Mouse (Mus musculus): ENCODE measurements at regions not wholly inside any gene's neighbourhood (a gene's known extent, or its start where the extent isn't known, plus 50 kb on each side); places are given as distances from the start of the nearest gene placed in this dataset.

DNA sequence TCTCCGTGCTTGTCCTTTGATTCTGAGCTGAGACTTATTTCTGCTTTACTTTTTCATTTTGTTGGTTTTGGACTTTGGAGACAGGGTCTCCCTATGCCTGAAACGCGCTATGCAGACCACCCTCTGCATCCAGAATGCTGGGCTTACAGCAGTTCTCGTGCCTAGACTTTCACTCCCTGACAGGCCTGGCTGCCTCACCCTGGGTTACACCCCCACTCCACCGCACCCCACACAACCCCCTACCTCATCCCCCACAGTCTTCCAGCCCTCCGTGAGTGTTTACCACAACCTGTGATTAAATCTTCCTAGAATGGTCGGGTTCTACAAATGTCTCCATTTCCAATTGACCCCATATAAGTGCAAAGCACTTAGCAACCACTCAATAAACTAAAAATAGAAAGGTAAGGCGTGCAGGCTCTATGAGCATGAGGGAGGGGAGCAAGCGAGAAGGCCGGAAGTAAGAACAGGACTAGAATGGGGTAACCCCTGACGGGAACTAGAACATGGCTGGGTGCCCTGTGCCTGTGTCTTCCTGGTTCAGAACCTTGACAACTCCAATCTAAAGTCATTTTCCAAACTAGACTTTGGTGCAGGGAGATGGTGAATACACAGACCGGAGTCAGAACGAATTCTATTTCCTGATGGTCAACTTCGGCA, 131.2 kb upstream of the Lef1 start:
- no peak for DNase-seq (ENCODE audit: low spot score in 2 of 2)

DNA sequence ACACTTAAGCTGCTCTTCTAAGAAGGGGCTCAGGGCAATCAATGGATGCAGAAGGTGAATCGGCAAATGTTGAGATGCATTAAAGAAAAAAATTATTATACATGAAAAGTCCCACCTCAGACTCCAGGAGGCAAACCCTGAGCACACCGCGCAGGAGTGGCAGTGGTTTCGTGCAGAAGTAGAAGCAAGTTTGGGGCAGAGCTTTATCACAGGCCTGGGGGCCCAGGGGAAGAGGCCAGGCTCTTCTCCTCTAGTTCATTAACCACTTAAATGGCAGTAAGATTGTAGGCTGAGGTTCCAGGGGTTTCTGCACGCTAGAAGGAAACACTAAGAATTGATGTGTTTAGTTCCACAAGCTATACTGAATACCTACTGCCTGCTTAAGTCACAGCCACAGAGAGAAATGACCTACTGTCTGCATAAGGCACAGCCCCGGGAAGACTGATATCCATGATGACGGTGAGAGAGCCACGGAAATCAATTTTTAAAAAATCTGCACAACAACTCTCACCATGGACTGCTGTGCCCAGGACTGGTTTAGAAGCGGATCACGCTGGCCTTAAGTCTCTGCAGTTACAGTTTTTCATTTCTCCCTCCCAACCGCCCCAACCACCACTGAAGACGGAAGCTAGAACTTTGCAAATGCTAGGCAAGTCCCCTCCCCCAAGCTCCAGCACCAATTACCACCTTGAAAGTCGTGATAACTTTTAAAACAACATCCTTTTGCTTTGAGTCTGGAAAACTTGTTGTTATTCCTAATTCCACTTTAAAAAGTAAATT, 132.2 kb upstream of the Lef1 start:
- DNase-seq (ENCODE audit: low spot score in 2 of 2) = no peak

GRCm38 (mm10) chr3:130976206-130976605, 134.1 kb upstream of the Lef1 start:
- no peak for DNase-seq (ENCODE audit: low spot score in 2 of 2)

DNA sequence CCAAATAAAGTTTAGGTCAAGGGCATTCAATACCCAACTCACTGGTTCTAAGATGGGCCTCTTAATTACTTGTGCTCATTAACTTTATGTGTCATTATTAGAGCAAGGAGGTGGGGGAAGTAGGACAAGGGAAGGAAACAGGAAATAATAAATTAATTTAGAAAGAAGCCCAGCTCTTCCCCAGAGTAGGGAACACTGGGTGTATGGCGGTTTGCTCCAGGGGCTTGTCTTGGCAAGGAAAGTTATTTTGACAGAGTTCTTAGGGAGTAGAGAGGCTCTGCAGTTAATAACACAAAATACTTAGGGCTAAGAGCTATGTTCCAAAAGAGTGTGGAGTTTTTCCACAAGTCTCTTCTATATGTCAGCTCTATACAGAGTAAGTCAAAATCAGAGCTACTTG, 135.0 kb upstream of the Lef1 start:
- DNase-seq (ENCODE audit: low spot score in 2 of 2) = no peak

DNA sequence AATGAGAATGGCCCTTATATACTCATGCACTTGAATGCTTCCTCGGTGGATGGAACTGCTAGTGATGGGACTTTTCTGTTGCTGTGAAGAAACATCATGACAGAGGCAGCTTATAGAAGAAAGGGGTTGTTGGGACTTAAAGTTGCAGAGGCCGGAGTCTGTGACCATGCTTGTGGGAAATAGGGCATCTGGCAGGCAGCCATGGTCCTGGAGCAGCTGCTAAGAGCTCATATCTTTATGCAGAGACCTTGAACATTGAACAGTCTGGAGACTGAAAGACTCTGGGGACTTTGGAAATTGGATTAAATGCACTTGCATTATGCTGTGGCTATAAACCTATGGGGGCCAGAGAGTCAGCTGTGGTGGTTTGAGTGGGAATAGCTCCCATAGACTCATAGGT, 138.1 kb upstream of the Lef1 start:
- no peak for DNase-seq (ENCODE audit: low spot score in 2 of 2)

- no peak for DNase-seq (ENCODE audit: low spot score in 2 of 2)
These were observed 145.0 kb upstream of the Lef1 start for GRCm38 (mm10) chr3:130965275-130965674.

GRCm38 (mm10) chr3:130964088-130964487, 146.2 kb upstream of the Lef1 start:
- no peak for DNase-seq (ENCODE audit: low spot score in 2 of 2)

GRCm38 (mm10) chr3:130963625-130964024, 146.6 kb upstream of the Lef1 start:
- no peak for DNase-seq (ENCODE audit: low spot score in 2 of 2)

DNA sequence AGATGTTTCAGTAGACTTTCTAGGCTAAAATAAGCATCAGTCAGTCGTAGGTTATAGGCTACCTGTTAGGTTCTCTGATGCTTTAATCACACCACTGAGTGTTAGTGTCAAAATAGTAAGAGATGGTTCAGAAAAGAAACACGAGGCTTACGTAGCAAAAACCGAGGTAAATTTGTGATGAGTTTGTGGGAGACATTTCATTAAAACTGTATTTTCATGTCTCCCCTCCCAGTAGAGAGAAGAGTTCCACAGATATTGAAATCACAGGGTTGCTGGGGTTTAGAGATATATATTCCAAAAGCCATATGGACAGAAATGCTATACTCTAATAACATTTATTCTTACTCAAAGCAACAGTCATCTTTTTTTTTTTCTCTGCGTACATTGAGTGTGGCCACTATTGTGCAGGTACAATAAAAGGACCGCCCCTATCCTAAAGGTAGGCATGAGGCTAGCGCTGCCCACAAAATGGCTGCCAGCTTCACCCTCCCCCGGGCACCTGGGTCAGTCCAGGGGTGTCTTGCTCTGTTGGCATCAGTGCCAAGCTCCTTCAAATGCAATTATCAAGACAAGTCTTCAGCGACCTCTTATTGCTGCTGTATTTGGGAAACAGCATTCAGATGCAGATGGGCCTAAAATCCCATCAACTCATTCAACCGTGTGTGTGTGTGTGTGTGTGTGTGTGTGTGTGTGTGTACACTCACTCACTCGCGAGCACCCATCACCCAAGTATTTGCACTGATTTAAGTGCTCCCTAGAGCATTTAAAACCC, 147.4 kb upstream of the Lef1 start:
- DNase-seq (ENCODE audit: low spot score in 2 of 2) = no peak

- DNase-seq (ENCODE audit: low spot score in 2 of 2) = no peak
These were observed 148.1 kb upstream of the Lef1 start for GRCm38 (mm10) chr3:130962151-130962633.

DNA sequence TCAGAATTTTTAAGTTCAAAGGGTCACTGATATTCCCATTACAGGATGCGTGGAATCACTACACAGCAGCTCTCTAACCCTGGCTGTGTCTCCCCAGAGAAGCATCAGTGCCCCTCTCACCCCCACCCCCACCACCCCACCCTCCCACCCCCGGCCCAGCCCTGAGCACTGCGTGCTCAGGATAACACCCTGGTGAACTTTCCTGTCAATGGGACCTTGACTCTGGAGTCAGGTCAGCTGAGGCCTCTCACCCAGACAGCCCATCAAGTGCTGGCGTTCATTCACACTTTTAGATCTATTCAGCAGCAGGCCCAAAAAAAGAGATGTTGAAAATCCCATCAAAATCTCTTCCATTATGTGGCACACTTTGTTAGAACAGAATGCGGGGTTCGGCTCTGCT, 148.6 kb upstream of the Lef1 start:
- no peak for DNase-seq (ENCODE audit: low spot score in 2 of 2)

- peak in 1 of 2 experiments; percentile 13 for DNase-seq (ENCODE audit: low spot score in 2 of 2)
These were observed 154.3 kb upstream of the Lef1 start for GRCm38 (mm10) chr3:130955958-130956357.

DNA sequence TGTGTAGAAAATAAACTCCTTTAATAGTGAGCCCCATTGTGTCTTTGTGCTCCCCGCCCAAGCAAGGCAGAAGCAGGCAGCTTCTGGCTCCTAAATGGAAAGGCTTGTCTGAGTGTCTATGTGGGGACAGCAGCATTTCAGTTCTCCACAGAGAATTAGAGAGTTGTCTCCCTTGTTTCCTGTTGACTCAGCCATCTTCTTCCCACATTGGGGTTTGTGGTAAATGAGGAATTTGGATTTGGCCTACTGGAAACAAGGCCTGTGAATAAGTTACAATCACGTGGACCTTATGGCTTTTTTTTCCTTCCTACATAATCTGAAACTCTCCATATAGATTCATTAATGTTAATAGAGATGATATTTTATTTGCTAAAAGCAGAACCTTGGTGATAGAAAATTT, 158.9 kb upstream of the Lef1 start:
- DNase-seq (ENCODE audit: low spot score in 2 of 2) = peak; percentile 4 to 31

DNA sequence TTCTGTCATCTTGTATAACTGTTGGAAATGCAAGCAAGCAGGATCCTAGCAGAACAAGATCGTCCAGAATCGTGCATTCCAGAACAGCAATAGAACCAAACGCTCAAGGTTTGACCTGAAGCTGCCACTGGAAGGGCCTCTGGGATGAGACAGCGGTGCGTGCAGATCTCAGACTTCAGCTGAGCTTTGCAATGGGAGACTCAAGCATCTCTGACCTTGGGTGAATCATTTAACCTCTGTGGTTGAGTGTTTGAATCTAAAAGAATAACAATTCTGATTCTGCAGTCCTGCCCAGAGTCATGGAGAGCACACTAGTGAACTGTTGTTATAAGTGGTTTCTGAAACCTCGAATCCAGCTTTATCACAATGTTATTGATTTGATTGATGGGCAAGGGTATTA, 159.4 kb upstream of the Lef1 start:
- no peak for DNase-seq (ENCODE audit: low spot score in 2 of 2)

GRCm38 (mm10) chr3:130947880-130948279, 162.4 kb upstream of the Lef1 start:
- DNase-seq (ENCODE audit: low spot score in 2 of 2) = no peak

GRCm38 (mm10) chr3:130947277-130947606, 163.0 kb upstream of the Lef1 start:
- no peak for DNase-seq (ENCODE audit: low spot score in 2 of 2)

DNA sequence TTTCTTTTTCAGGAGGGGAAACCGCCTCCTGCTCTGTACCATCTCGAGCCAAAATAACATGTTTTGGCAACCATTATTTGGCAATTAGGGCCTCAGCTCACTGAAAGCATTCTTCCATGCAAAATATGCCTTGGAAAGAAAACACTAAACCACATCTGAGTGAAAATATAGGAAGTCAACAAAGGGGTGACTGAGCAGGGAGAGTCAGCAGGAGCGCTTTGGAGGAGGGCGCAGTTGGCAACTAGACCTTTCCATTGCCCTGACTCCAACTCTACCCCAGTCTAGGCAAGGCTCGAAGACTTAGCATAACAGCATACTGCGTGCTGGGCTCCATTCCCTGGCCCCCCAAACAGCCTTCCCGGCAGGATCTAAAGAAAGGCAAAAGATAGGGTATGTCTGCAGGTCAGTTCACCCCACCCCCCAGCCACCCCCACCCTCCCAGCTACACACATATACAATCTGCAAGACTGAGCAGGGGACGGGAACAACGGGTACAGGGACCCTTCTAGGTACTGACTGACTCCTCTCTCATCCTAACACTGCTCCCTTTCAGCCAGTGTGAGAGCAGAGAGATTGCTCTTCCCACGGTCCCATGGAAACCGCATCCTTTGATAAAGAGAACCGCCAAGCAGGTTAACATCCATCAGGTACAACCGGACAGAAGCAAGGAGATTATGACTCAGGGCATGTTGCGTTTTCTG, 163.5 kb upstream of the Lef1 start:
- DNase-seq (ENCODE audit: low spot score in 2 of 2) = no peak

DNA sequence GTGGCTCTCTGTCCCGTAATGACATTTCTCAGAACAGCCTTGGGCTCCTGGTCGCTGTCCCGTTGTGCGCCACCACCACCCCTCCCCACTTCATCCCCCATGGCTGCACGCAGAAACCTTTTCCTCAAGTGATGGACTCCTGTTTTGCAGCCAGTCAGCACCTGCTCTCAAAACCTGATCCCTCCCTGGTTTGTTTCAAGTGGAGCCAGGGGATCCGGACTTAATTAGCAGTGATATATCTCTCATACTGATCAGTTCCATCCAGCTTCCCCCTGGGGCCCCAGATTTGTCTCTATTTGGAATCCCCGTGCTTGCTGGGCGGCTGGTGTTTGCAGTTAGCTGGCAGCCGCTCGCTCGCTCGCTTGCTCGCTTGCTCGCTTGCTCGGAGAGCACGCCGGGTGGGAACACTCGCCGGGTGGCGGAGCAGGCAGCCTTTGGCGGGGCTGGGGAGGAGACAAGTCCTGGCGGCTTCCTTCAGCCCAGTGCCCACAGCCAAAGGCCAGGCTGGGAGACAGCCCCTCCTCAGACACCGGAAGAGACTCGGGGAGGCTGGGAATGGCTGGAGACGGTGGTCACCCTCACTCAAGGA, 164.3 kb upstream of the Lef1 start:
- peak; percentile 10 to 24 for DNase-seq (ENCODE audit: low spot score in 2 of 2)

DNA sequence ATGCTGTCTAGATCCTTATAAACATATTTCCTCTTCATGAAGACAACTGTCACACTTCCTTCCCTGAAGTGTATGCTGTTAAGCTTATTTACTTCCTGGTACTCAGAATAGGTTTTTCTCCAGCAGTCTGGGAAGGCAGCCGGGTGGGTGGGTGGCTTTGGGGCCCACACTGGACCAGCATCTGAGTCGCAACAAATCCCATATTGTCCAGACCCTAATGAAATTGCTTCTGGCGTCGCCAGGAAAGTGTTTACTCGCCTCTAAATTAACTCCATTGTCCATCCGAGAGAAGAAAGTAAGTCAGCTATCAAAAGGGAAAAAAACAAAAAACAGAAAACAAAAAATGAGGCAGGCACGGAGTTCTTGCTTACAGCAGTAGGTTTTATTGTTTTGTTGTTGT, 164.9 kb upstream of the Lef1 start:
- DNase-seq (ENCODE audit: low spot score in 2 of 2) = no peak

- DNase-seq (ENCODE audit: low spot score in 2 of 2) = no peak
These were observed 166.0 kb upstream of the Lef1 start for GRCm38 (mm10) chr3:130944241-130944640.

DNA sequence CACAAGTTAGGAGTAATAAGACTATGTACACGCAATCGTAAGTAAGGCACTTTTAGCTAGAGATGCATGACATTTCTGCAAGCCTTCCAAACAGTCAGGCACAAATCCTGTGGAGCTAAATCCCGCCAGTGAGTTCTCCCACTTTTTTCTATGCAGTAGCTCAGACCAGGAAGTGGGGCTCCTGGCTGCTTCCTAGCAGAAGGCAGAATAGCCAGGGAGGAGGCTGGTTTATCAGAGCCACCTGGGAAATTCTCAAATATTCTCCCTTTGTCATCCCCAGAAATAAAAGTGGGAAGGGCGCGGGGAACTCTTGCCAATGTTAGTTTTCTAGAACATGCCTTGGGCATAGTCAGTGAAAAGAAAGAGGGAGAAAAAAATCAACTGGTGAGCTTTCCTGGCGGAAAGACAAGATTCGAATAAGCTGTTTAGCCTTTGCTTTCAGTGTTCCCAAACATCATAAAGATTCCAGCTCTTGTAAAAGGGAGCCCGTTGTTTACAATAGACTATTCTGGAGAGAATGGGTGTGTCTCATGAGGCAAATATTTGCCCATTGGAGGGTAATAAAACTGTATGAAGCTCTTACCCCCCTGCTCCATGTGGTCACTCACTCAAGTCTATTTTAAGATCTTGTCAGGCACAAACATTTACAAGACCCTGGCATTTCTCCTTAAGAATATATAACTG, 167.2 kb upstream of the Lef1 start:
- no peak for DNase-seq (ENCODE audit: low spot score in 2 of 2)
